Mouse (Mus musculus): ENCODE measurements around the gene Robo1. TPM values are rescaled to one million over a fixed set of nuclear protein-coding genes. Genes with fewer than 3 reads are reported as not detected.

Robo1 gene
- total and polyA plus RNA-seq, 3 experiments = 0.44 TPM; not detected in 2

DNA sequence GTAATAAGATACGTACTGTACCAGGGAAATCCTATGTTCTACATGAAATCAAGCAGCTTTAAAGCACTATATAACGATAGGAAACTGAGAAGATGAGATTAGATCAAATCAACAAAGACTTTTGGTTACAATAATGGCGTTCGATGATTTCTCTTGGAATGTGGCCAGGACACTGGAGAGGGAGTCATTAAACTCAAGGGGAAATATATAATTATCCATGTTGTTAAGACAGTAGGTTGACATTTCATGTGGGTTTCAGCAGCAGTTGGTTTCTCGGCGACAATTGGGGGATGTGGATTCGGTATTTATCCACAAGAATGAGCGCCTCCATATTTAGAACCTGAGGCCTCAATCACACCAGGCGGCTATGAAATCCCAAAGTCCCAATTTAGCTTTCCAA is 347.3 kb downstream of the Robo1 start:
- no peaks in the 10 kb centered on the region for H3K4me1 ChIP-seq (ENCODE audit: insufficient read depth, low read depth, low read length)
- TF ChIP-seq POLR2AphosphoS5 (IDR thresholded peaks at IDR 0.05; ENCODE audit: insufficient replicate concordance, low read depth, low read length) (no peak), CTCF (IDR thresholded peaks at IDR 0.05; ENCODE audit: low read depth, low read length) (no peak), GATA2 (IDR thresholded peaks at IDR 0.05; ENCODE audit: borderline replicate concordance, low read depth, low read length) (no peak), TAL1 (conservative IDR thresholded peaks at IDR 0.05; ENCODE audit: low read depth, low read length) (no peak), GATA1 (IDR thresholded peaks at IDR 0.05; ENCODE audit: borderline replicate concordance, low read length) (no peak)
- peaks cover 8% of the 10 kb centered on the region; the same call in 1 of the 2 replicates for H3K9me3 ChIP-seq (replicated peaks)
- H3K4me3 ChIP-seq (ENCODE audit: low read depth, low read length) = no peak overlapping the region
- no peak for ATAC-seq (ENCODE audit: extremely low read depth, insufficient number of reproducible peaks, low FRiP score, poor library complexity, severe bottlenecking)
- no peaks in the 10 kb centered on the region for H3K27me3 ChIP-seq (ENCODE audit: insufficient read depth, low read length)
- no peaks in the 10 kb centered on the region for H3K36me3 ChIP-seq (replicated peaks)
- DNase-seq (ENCODE audit: low spot score) = no peak

DNA sequence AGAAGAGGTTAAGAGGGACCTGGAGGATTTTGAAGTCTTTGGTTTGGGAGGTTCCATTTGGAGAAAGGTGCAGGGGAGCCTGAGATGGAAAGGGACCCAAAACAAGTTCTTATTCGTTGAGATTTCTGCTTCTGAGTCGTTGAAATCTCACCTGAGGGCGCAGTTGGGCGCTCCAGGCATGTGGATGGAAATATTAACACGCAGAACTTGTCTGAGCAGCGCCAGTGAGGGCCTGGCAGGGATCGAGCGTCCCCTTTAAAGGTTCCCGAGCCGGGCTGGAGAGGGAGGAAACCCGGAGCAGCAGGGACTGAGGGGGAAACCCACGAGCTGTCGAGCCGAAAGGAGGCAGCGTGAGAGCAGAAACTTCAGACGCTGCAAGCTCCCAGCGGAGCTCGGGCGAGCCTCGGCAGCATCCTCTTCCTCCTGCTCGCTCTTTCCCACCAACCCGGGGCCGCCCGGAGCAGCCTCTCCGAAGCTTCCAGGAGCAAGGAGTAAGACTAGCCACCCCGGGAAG is 354.8 kb downstream of the Robo1 start:
- Histone ChIP-seq H3K4me1 (ENCODE audit: insufficient read depth, low read depth, low read length) (no peaks in the 10 kb centered on the region), H3K4me3 (ENCODE audit: low read depth, low read length) (no peak overlapping the region), H3K27me3 (ENCODE audit: insufficient read depth, low read length) (no peaks in the 10 kb centered on the region; the same call in 1 of the 2 replicates), H3K36me3 (replicated peaks) (no peaks in the 10 kb centered on the region), H3K9me3 (replicated peaks) (peaks cover 19% of the 10 kb centered on the region)
- ATAC-seq (ENCODE audit: extremely low read depth, insufficient number of reproducible peaks, low FRiP score, poor library complexity, severe bottlenecking) (no peak), DNase-seq (ENCODE audit: low spot score) (no peak)
- no peak for TF ChIP-seq TAL1 (conservative IDR thresholded peaks at IDR 0.05; ENCODE audit: low read depth, low read length)
- no peak for TF ChIP-seq GATA2 (IDR thresholded peaks at IDR 0.05; ENCODE audit: borderline replicate concordance, low read depth, low read length)
- TF ChIP-seq GATA1 (IDR thresholded peaks at IDR 0.05; ENCODE audit: borderline replicate concordance, low read length) = no peak
- no peak for TF ChIP-seq POLR2AphosphoS5 (IDR thresholded peaks at IDR 0.05; ENCODE audit: insufficient replicate concordance, low read depth, low read length)
- no peak for TF ChIP-seq CTCF (IDR thresholded peaks at IDR 0.05; ENCODE audit: low read depth, low read length)

DNA sequence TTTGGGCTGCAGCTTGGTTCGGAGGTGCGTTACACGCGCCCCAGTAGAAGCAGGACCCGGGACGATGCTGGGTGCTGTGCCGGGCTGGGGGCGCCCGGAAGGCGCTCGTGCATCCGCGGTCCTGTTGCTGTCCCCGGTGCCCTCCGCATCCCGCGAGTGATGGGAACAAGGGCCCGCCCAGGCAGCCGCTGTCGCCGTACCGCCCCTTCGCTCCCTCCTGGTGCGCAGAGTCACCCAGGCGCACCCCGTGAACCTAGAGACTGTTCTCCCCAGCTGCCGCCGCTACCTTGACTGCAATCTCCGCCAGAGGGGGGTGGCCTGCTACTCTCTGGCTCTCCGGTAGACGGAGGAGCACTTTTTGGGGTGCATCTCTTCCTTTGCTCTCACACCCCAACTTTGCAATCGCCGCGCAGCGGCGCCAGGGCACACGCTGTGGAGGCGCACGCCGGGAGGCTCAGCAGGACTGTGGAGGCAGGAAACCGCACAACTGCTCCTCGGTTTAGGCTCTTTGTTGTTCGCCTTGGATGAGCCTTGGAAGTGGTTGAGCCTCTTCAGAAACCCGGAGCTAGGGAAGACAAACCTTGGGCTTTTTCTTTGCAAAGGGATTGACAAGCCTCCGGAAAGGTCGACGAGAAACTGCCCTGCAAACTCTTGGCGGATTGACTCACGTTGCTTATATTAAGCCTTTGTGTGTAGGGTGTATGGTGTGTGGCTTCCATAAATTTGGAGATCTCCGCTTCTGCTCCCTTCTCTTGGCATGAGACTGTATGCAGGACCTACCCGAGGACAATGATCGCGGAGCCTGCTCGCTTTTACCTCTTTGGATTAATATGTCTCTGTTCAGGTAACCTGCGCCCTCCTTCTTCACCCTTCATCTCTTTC is 355.5 kb downstream of the Robo1 start:
- Histone ChIP-seq H3K27me3 (ENCODE audit: insufficient read depth, low read length) (no peaks in the 10 kb centered on the region; the same call in 1 of the 2 replicates), H3K4me3 (ENCODE audit: low read depth, low read length) (no peak overlapping the region; the same call in 1 of the 2 replicates), H3K36me3 (replicated peaks) (no peaks in the 10 kb centered on the region), H3K4me1 (ENCODE audit: insufficient read depth, low read depth, low read length) (no peaks in the 10 kb centered on the region), H3K9me3 (replicated peaks) (peaks cover 19% of the 10 kb centered on the region)
- TF ChIP-seq POLR2AphosphoS5 (IDR thresholded peaks at IDR 0.05; ENCODE audit: insufficient replicate concordance, low read depth, low read length) (no peak), TAL1 (conservative IDR thresholded peaks at IDR 0.05; ENCODE audit: low read depth, low read length) (no peak), GATA2 (IDR thresholded peaks at IDR 0.05; ENCODE audit: borderline replicate concordance, low read depth, low read length) (no peak), CTCF (IDR thresholded peaks at IDR 0.05; ENCODE audit: low read depth, low read length) (no peak), GATA1 (IDR thresholded peaks at IDR 0.05; ENCODE audit: borderline replicate concordance, low read length) (no peak)
- DNase-seq (ENCODE audit: low spot score) (no peak), ATAC-seq (ENCODE audit: extremely low read depth, insufficient number of reproducible peaks, low FRiP score, poor library complexity, severe bottlenecking) (no peak)

DNA sequence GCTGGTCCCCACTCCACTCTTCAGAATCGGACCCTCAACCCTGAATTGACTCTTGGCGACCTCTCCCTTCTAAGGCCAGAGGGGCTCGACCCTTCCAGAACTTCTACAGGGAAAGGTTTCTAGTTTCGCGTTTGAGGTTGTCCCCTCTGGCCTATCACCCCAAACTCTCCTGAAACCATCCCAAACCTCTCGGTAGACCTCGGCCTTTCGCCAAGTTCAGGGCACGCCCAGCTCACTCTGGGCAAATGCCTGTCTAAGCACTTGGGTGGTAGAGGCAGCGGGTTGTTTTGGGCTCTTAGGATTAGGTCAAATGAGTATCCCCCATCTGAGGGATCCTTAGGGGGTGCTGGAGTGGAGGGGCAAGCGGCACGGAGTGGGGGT is 356.1 kb downstream of the Robo1 start:
- no peaks in the 10 kb centered on the region; the same call in 1 of the 2 replicates for H3K27me3 ChIP-seq (ENCODE audit: insufficient read depth, low read length)
- no peak for ATAC-seq (ENCODE audit: extremely low read depth, insufficient number of reproducible peaks, low FRiP score, poor library complexity, severe bottlenecking)
- no peak overlapping the region for H3K4me3 ChIP-seq (ENCODE audit: low read depth, low read length)
- no peaks in the 10 kb centered on the region for H3K36me3 ChIP-seq (replicated peaks)
- no peak for DNase-seq (ENCODE audit: low spot score)
- no peaks in the 10 kb centered on the region for H3K4me1 ChIP-seq (ENCODE audit: insufficient read depth, low read depth, low read length)
- H3K9me3 ChIP-seq (replicated peaks) = peaks cover 21% of the 10 kb centered on the region
- TF ChIP-seq GATA1 (IDR thresholded peaks at IDR 0.05; ENCODE audit: borderline replicate concordance, low read length) = no peak
- no peak for TF ChIP-seq TAL1 (conservative IDR thresholded peaks at IDR 0.05; ENCODE audit: low read depth, low read length)
- no peak for TF ChIP-seq CTCF (IDR thresholded peaks at IDR 0.05; ENCODE audit: low read depth, low read length)
- no peak for TF ChIP-seq GATA2 (IDR thresholded peaks at IDR 0.05; ENCODE audit: borderline replicate concordance, low read depth, low read length)
- TF ChIP-seq POLR2AphosphoS5 (IDR thresholded peaks at IDR 0.05; ENCODE audit: insufficient replicate concordance, low read depth, low read length) = no peak

DNA sequence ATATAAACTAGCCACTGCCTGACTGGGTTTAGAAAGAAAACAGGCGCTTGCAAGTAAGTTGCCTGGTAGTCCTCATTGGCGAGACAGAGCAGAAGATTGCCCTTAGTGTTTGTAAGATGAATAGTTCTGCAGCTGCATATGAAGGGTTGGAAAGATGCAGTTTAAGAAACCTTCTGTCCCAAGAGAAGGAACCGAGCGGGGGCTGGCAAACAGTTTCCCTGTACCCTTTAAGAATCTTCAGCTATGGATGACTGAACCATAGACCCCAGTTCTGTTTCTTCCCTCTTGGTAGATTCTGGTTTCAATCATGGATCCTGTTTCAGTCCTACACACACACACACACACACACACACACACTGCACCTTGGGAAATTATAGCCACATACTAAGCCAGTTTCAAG is 356.7 kb downstream of the Robo1 start:
- peaks cover 24% of the 10 kb centered on the region for H3K9me3 ChIP-seq (replicated peaks)
- H3K36me3 ChIP-seq (replicated peaks) = no peaks in the 10 kb centered on the region
- no peaks in the 10 kb centered on the region; the same call in 1 of the 2 replicates for H3K27me3 ChIP-seq (ENCODE audit: insufficient read depth, low read length)
- DNase-seq (ENCODE audit: low spot score) = no peak
- TF ChIP-seq CTCF (IDR thresholded peaks at IDR 0.05; ENCODE audit: low read depth, low read length) (no peak), GATA1 (IDR thresholded peaks at IDR 0.05; ENCODE audit: borderline replicate concordance, low read length) (no peak), GATA2 (IDR thresholded peaks at IDR 0.05; ENCODE audit: borderline replicate concordance, low read depth, low read length) (no peak)
- H3K4me1 ChIP-seq (ENCODE audit: insufficient read depth, low read depth, low read length) = no peaks in the 10 kb centered on the region
- ATAC-seq (ENCODE audit: extremely low read depth, insufficient number of reproducible peaks, low FRiP score, poor library complexity, severe bottlenecking) = no peak
- H3K4me3 ChIP-seq (ENCODE audit: low read depth, low read length) = no peak overlapping the region

DNA sequence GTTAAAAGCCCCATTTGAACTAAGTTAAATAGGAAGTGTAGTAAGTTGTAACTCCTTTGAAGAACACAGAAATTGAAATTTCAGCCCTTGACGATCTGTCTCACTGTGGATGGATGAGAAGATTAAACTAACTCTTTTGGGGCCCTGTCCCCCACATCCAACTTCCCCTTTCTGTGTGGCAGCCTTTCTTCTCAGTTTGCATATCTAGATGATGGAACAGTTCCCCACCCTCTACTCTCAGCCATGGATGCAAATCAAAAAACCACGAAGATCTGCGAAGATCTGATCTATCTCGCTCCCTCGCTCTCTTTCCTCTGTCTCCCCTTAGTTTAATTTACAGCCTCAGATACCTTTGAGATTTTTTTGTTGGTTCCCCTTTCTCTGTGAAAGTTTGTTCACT is 357.3 kb downstream of the Robo1 start:
- H3K9me3 ChIP-seq (replicated peaks) = peaks cover 28% of the 10 kb centered on the region
- H3K4me1 ChIP-seq (ENCODE audit: insufficient read depth, low read depth, low read length) = no peaks in the 10 kb centered on the region
- DNase-seq (ENCODE audit: low spot score) (no peak), ATAC-seq (ENCODE audit: extremely low read depth, insufficient number of reproducible peaks, low FRiP score, poor library complexity, severe bottlenecking) (no peak)
- no peaks in the 10 kb centered on the region for H3K36me3 ChIP-seq (replicated peaks)
- H3K4me3 ChIP-seq (ENCODE audit: low read depth, low read length) = no peak overlapping the region
- H3K27me3 ChIP-seq (ENCODE audit: insufficient read depth, low read length) = no peaks in the 10 kb centered on the region; the same call in 1 of the 2 replicates
- no peak for TF ChIP-seq GATA2 (IDR thresholded peaks at IDR 0.05; ENCODE audit: borderline replicate concordance, low read depth, low read length)
- TF ChIP-seq CTCF (IDR thresholded peaks at IDR 0.05; ENCODE audit: low read depth, low read length) = no peak
- no peak for TF ChIP-seq POLR2AphosphoS5 (IDR thresholded peaks at IDR 0.05; ENCODE audit: insufficient replicate concordance, low read depth, low read length)
- no peak for TF ChIP-seq GATA1 (IDR thresholded peaks at IDR 0.05; ENCODE audit: borderline replicate concordance, low read length)
- TF ChIP-seq TAL1 (conservative IDR thresholded peaks at IDR 0.05; ENCODE audit: low read depth, low read length) = no peak
